Comparison of ENCODE assay signal across 8 mouse cellular contexts in the genomic region with DNA sequence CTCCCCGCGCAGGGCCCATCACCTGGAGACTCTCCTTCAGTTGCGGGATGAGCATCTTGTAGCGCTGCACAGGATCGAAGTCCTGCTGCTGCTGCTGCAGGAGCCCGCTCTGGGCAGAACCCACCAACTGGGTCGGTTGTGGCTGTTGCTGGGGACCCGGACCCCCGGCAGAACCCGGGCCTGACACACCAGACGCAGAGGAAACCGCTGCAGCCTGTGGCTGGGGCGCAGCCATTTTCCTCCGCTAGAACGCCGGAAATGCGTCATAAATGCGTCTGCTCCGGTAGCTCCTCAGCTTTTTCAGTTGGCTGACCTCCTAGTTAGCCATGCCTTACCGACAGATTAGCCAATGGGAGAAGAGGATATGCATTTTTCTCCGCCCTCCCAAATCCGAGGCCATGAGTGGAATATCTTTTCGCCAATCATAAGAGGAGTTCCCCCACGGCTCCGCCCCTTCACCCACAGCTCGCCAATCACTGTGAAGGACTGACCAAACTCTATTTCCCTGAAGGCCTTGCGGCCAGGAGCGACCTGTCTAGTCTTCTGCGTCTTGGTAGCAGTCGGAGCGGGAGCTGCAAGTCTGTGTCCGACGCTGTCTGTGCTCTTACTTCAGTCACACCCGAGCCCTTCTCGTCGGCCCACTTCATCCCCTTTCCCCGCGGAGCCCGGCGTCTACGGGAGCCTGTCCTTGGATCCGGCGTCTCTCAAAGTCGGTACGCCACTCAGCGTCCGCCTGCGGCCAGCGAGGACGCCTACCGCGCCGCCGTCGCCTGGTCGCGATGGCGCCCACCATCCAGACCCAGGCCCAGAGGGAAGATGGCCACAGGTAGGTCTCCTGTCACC. TPM values are rescaled to one million over a fixed set of nuclear protein-coding genes. Genes with fewer than 3 reads are reported as not detected.
A peak's percentile ranks its signal among the peaks of the same experiment; 100 is the strongest.
DNase-seq lines count a peak whose midpoint lies in the region; ATAC-seq and TF ChIP-seq lines count a peak whose summit lies in the region.

A gene (minus strand): TSS at position 280 of the 843 bp plus-strand sequence.
A gene (plus strand): TSS at position 523 of the 843 bp plus-strand sequence.

- peak; percentile 99 for TF ChIP-seq POLR2A in lung, adult 2 months (IDR thresholded peaks at IDR 0.05; ENCODE audit: borderline replicate concordance, extremely low read depth, low read depth, low read length)

- H3K4me2 ChIP-seq in forebrain, embryonic 15.5 days (replicated peaks): peak within 1 kb of the TSS; percentile 95

- ATAC-seq in forebrain, embryonic 15.5 days (replicated peaks): peak; percentile 99
- peak; percentile 97 for ATAC-seq in neutrophil, adult 5-6 weeks (ENCODE audit: extremely low read depth, insufficient number of reproducible peaks, low FRiP score, poor library complexity, severe bottlenecking)

- no peaks in the 10 kb centered on the region for H3K9me3 ChIP-seq in ES-E14 (ENCODE audit: control insufficient read depth, insufficient read depth, low read depth, low read length)
- H3K9me3 ChIP-seq in forebrain, embryonic 15.5 days: no peaks in the 10 kb centered on the region

- peak within 1 kb of the TSS; percentile 35; the same call in 1 of the 2 replicates for H3K27ac ChIP-seq in ES-E14 (ENCODE audit: insufficient read depth, low read depth, low read length, poor library complexity, severe bottlenecking)
- peak within 1 kb of the TSS; percentile 78 for H3K27ac ChIP-seq in forebrain, embryonic 15.5 days (replicated peaks)

- peak within 1 kb of the TSS; percentile 93 to 99 for H3K4me3 ChIP-seq in ES-E14 (ENCODE audit: insufficient read depth in 1 of 2, low read depth in 1 of 2, low read length in 2 of 2, poor library complexity in 1 of 2, severe bottlenecking in 1 of 2)
- peak within 1 kb of the TSS; percentile 79 for H3K4me3 ChIP-seq in forebrain, embryonic 15.5 days
- H3K4me3 ChIP-seq in lung, adult 2 months (replicated peaks; ENCODE audit: extremely low read depth, low read depth, low read length): peak within 1 kb of the TSS; percentile 81

- no peaks in the 10 kb centered on the region for H3K27me3 ChIP-seq in forebrain, embryonic 15.5 days

- peaks cover 29% of the 10 kb centered on the region for H3K36me3 ChIP-seq in ES-E14 (ENCODE audit: control insufficient read depth, insufficient read depth, low read length, poor library complexity, severe bottlenecking)
- H3K36me3 ChIP-seq in forebrain, embryonic 15.5 days: peaks cover 59% of the 10 kb centered on the region

- under 1% methylated on average over 58 of the region's 58 CpGs for WGBS in forebrain, embryonic 15.5 days
- under 1% methylated on average over 58 of the region's 58 CpGs for WGBS in lung, adult 2 months

- intact Hi-C loops in heart, postnatal 25 days (cut with DNase I): loop anchor here (2.0 kb wide), 1 partner anchor 42 kb away; no protein-coding TSS in a partner anchor

- peak; percentile 98 for DNase-seq in ES-E14 (ENCODE audit: low read depth, low spot score)
- peak; percentile 99 for DNase-seq in cerebellum, adult 11-12 months
- peak; percentile 98 for DNase-seq in heart, postnatal 25 days (ENCODE audit: low spot score)
- DNase-seq in layer of hippocampus, adult 18-20 months (ENCODE audit: low spot score in 2 of 2): peak; percentile 97 to 99
- DNase-seq in lung, adult 2 months: peak; percentile 93
- DNase-seq in thymus, adult 18-20 months: peak; percentile 93 to 96

- H3K9ac ChIP-seq in ES-E14 (ENCODE audit: insufficient read depth, low read depth, low read length, poor library complexity, severe bottlenecking): peak within 1 kb of the TSS; percentile 89
- peak within 1 kb of the TSS; percentile 82 for H3K9ac ChIP-seq in forebrain, embryonic 15.5 days (replicated peaks)

- in situ Hi-C loops in ES-E14 (cut with MboI; ENCODE audit: low sequenced_read_pairs in 2 of 2, unreplicated experiment in 2 of 2): no loop called here

- TF ChIP-seq CTCF in lung, adult 2 months (IDR thresholded peaks at IDR 0.05; ENCODE audit: insufficient read depth, low read length): no peak

- H3K4me1 ChIP-seq in ES-E14 (ENCODE audit: control insufficient read depth in 2 of 2, insufficient read depth in 2 of 2, low read length in 2 of 2, poor library complexity in 1 of 2): no peaks in the 10 kb centered on the region
- H3K4me1 ChIP-seq in forebrain, embryonic 15.5 days: peaks cover 20% of the 10 kb centered on the region
- peaks cover 10% of the 10 kb centered on the region; the same call in 1 of the 2 replicates for H3K4me1 ChIP-seq in lung, adult 2 months (ENCODE audit: control insufficient read depth, insufficient read depth, low read length)

TF ChIP-seq in ES-E14, 5 proteins besides CTCF, POLR2A, EP300 and RAD21:
- peak; percentile 73 for TF ChIP-seq CHD2 (IDR thresholded peaks at IDR 0.05; ENCODE audit: low read depth, low read length)
- 0 out of 2 replicates have a peak, but pooled peaks have one; percentile 19 for TF ChIP-seq HCFC1 (IDR thresholded peaks at IDR 0.05; ENCODE audit: borderline replicate concordance, insufficient read depth, low read length)
- TF ChIP-seq ZNF384 (IDR thresholded peaks at IDR 0.05; ENCODE audit: low read depth, low read length): no peak

RNA-seq across cellular contexts. Expression of the first gene that starts in this region (rescaled TPM):
- total RNA-seq in ES-E14 (2012; rRNA removed): 34.8 and 50.8 TPM in 2 replicates
- 44.6 and 46.9 TPM in 2 replicates for polyA plus RNA-seq in forebrain, embryonic 15.5 days (2015; fragmentation: Nextera tagmentation; extraction: Ambion mirVana)
- 10 to 100 TPM; 18.2 to 20.9 TPM for total RNA-seq in heart, postnatal 25 days (2021)
- total RNA-seq in layer of hippocampus, adult 18-20 months (2021): 10 to 100 TPM; 21.4 to 22.1 TPM
- 37.3 and 39.2 TPM in 2 replicates for polyA plus RNA-seq in lung, adult 2 months (2012; rRNA removed)
- 9.1 and 9.8 TPM in 2 replicates for total RNA-seq in neutrophil, adult 5-6 weeks (2017)

RNA-seq across cellular contexts. Expression of the second gene that starts in this region (rescaled TPM):
- 74.5 and 83.9 TPM in 2 replicates for total RNA-seq in ES-E14 (2012; rRNA removed)
- polyA plus RNA-seq in forebrain, embryonic 15.5 days (2015; fragmentation: Nextera tagmentation; extraction: Ambion mirVana): 98.0 and 106 TPM in 2 replicates
- 10 to 100 TPM; 40.6 to 44.3 TPM for total RNA-seq in heart, postnatal 25 days (2021)
- total RNA-seq in layer of hippocampus, adult 18-20 months (2021): 10 to 100 TPM; 64.9 to 69.3 TPM
- 81.5 and 103 TPM in 2 replicates for polyA plus RNA-seq in lung, adult 2 months (2012; rRNA removed)
- total RNA-seq in neutrophil, adult 5-6 weeks (2017): 218 and 230 TPM in 2 replicates

Comparison
In these comparisons a context has a peak if more than half of its experiments do, and no peak if none do; other contexts are left out.
1. Peak in every context shown above with its lines: DNase-seq, ATAC-seq, H3K4me3 ChIP-seq and H3K27ac ChIP-seq.